Mouse (Mus musculus) lung, adult 18-20 months (tissue): ENCODE data around the gene Hspbp1.

Source experiments
- DNase-seq, 2 experiments: peaks; one replicate each; pipeline ENCODE4 v3.0.0; 2022; ENCODE audit warnings: mixed read lengths in 2 of 2

Gene Hspbp1

GRCm38 (mm10) chr7:4684632-4685417, at the start of gene Hspbp1:
TSS of gene Hspbp1 (minus strand) at chr7:4685068.
- peak; percentile 98 for DNase-seq

- no peak for DNase-seq
These were observed 48.1 kb upstream of the Hspbp1 start for GRCm38 (mm10) chr7:4732968-4733392.

- DNase-seq: no peak
These were observed 46.2 kb upstream of the Hspbp1 start for GRCm38 (mm10) chr7:4731090-4731489.

- DNase-seq: no peak
These were observed 40.3 kb upstream of the Hspbp1 start, which contains the start of gene Tmem150b for GRCm38 (mm10) chr7:4725169-4725568. TSS of gene Tmem150b (minus strand) at chr7:4725249.

GRCm38 (mm10) chr7:4724359-4724758, 39.5 kb upstream of the Hspbp1 start:
- DNase-seq: peak in 1 of 2 experiments; percentile 38

- DNase-seq: peak; percentile 25 to 44
These were observed 38.6 kb upstream of the Hspbp1 start for GRCm38 (mm10) chr7:4723508-4723907.

- DNase-seq: no peak
These were observed 34.4 kb upstream of the Hspbp1 start for GRCm38 (mm10) chr7:4719276-4719675.

GRCm38 (mm10) chr7:4716955-4717354, 32.1 kb upstream of the Hspbp1 start:
- DNase-seq: no peak

- no peak for DNase-seq
These were observed 27.7 kb upstream of the Hspbp1 start for GRCm38 (mm10) chr7:4712594-4712993.

- peak; percentile 27 to 50 for DNase-seq
These were observed 20.2 kb upstream of the Hspbp1 start for GRCm38 (mm10) chr7:4705098-4705497.

GRCm38 (mm10) chr7:4703195-4703594, 18.3 kb upstream of the Hspbp1 start:
- DNase-seq: no peak

- no peak for DNase-seq
These were observed 17.5 kb upstream of the Hspbp1 start for GRCm38 (mm10) chr7:4702334-4702733.

GRCm38 (mm10) chr7:4693004-4693403, 8.1 kb upstream of the Hspbp1 start:
- DNase-seq: no peak

- no peak for DNase-seq
These were observed 6.2 kb upstream of the Hspbp1 start for GRCm38 (mm10) chr7:4690951-4691653.

- DNase-seq: peak; percentile 17 to 37
These were observed 5.5 kb upstream of the Hspbp1 start, which contains the start of gene Brsk1 for GRCm38 (mm10) chr7:4690387-4690786. TSS of gene Brsk1 (plus strand) at chr7:4690604.

GRCm38 (mm10) chr7:4684203-4684602, 665 bp downstream of the Hspbp1 start:
- DNase-seq: no peak

GRCm38 (mm10) chr7:4683307-4683706, 1.6 kb downstream of the Hspbp1 start:
- DNase-seq: no peak

GRCm38 (mm10) chr7:4675200-4675599, 9.7 kb downstream of the Hspbp1 start:
- DNase-seq: no peak

GRCm38 (mm10) chr7:4674114-4674731, 10.6 kb downstream of the Hspbp1 start:
- DNase-seq: no peak

- peak; percentile 33 to 70 for DNase-seq
These were observed 12.9 kb downstream of the Hspbp1 start for GRCm38 (mm10) chr7:4671956-4672355.

- no peak for DNase-seq
These were observed 14.1 kb downstream of the Hspbp1 start for GRCm38 (mm10) chr7:4670655-4671255.

GRCm38 (mm10) chr7:4669156-4669555, 15.7 kb downstream of the Hspbp1 start:
- no peak for DNase-seq

GRCm38 (mm10) chr7:4668506-4668905, 16.4 kb downstream of the Hspbp1 start:
- DNase-seq: no peak
